Mouse (Mus musculus): ENCODE measurements at regions not wholly inside any gene's neighbourhood (a gene's known extent, or its start where the extent isn't known, plus 50 kb on each side); places are given as distances from the start of the nearest gene placed in this dataset.

GRCm38 (mm10) chr14:33794262-33794661 is 129.1 kb upstream of the Gdf10 start:
- TF ChIP-seq POLR2A (IDR thresholded peaks at IDR 0.05; ENCODE audit: borderline replicate concordance, insufficient read depth, low read length) (no peak), CTCF (IDR thresholded peaks at IDR 0.05; ENCODE audit: borderline replicate concordance, insufficient read depth, low read depth, low read length) (no peak)
